Mouse (Mus musculus) forebrain, postnatal 0 days (tissue): ENCODE results near the gene Fam69b. TPM values are rescaled to one million over a fixed set of nuclear protein-coding genes. Genes with fewer than 3 reads are reported as not detected.

Experiments
- ATAC-seq: fragments of 200-750 bp; cut with Nextera tagmentation; 2 replicates; pipeline ENCODE4 v1.8.0; 2017; ENCODE audit warnings: mild to moderate bottlenecking, moderate library complexity
- DNase-seq: peaks from one replicate; pipeline ENCODE4 v3.0.0-alpha.2; 2015
- H3K27ac ChIP-seq: fragments of 300-500 bp; sonication (generic); 2 replicates; pipeline ENCODE4 v1.5.1; 2014; ENCODE audit warnings: low read depth, mild to moderate bottlenecking, antibody characterized with exemption, low read length, moderate library complexity, mixed read lengths
- H3K27me3 ChIP-seq: fragments of 300-500 bp; sonication (generic); 2 replicates; pipeline ENCODE4 v1.6.1; 2014; ENCODE audit warnings: mild to moderate bottlenecking, low read length, mixed read lengths; ENCODE audit not compliant: insufficient read depth
- H3K36me3 ChIP-seq: fragments of 300-500 bp; sonication (generic); 2 replicates; pipeline ENCODE4 v1.6.1; 2014; ENCODE audit warnings: mild to moderate bottlenecking, moderate library complexity; ENCODE audit not compliant: insufficient read depth
- H3K4me1 ChIP-seq: fragments of 300-500 bp; sonication (generic); 2 replicates; pipeline ENCODE4 v1.6.1; 2014; ENCODE audit warnings: antibody characterized with exemption; ENCODE audit not compliant: insufficient read depth
- H3K4me2 ChIP-seq: fragments of 300-500 bp; sonication (generic); 2 replicates; pipeline ENCODE4 v1.6.1; 2014; ENCODE audit warnings: low read depth, mild to moderate bottlenecking, moderate library complexity
- H3K4me3 ChIP-seq: fragments of 300-500 bp; sonication (generic); 2 replicates; pipeline ENCODE4 v1.5.1; 2014; ENCODE audit warnings: low read depth, low read length, mixed read lengths
- H3K9ac ChIP-seq: fragments of 300-500 bp; sonication (generic); 2 replicates; pipeline ENCODE4 v1.6.1; 2014; ENCODE audit warnings: mild to moderate bottlenecking
- H3K9me3 ChIP-seq: fragments of 300-500 bp; sonication (generic); 2 replicates; pipeline ENCODE4 v1.6.1; 2016; ENCODE audit warnings: low read length
- CTCF ChIP-seq: sonication (generic); IDR thresholded peaks from 2 replicates; pipeline ENCODE4 v1.5.1; 2016; ENCODE audit warnings: antibody characterized with exemption, control low read depth, low read depth
- WGBS: fragments of 180-500 bp; shearing (Covaris S2); extraction: QIAGEN DNeasy Blood & Tissue Kit; methylation state at CpG from one replicate; pipeline ENCODE4 v1.1.7; 2014; 5-methylcytosine and 5-hydroxymethylcytosine counted together
- polyA plus RNA-seq: library from polyadenylated mRNA; unstranded; fragments of >200 nt; fragmentation: Nextera tagmentation; extraction: Ambion mirVana; gene quantifications from 2 replicates; pipeline ENCODE4 v1.2.1, GENCODE M21; 2015
- total RNA-seq: library from RNA; depleted of rRNA; stranded (reverse); fragments of >200 nt; gene quantifications from 2 replicates; pipeline ENCODE4 v1.2.3, GENCODE M21; 2014

The Fam69b gene
- total and polyA plus RNA-seq, 2 experiments from 2014 or later, result 143 to 193 TPM

GRCm38 (mm10) chr2:26610526-26610925, 17.7 kb upstream of the Fam69b start:
- Histone ChIP-seq H3K27me3 (no peaks in the 10 kb centered on the region), H3K4me3 (no peak overlapping the region)
- WGBS, result 79% methylated on average over 3 of the region's 3 CpGs

GRCm38 (mm10) chr2:26611054-26611453, 17.2 kb upstream of the Fam69b start:
- ATAC-seq, result no peak
- no peak for TF ChIP-seq CTCF
- no peaks in the 10 kb centered on the region for H3K27me3 ChIP-seq

More at GRCm38 (mm10) chr2:26610526-26610925, 17.7 kb upstream of the Fam69b start:
- Histone ChIP-seq H3K27ac (no peak overlapping the region), H3K4me1 (no peaks in the 10 kb centered on the region), H3K36me3 (no peaks in the 10 kb centered on the region), H3K9me3 (no peaks in the 10 kb centered on the region), H3K9ac (no peak overlapping the region), H3K4me2 (no peak overlapping the region)
- ATAC-seq (no peak), DNase-seq (no peak)
- no peak for TF ChIP-seq CTCF

DNA sequence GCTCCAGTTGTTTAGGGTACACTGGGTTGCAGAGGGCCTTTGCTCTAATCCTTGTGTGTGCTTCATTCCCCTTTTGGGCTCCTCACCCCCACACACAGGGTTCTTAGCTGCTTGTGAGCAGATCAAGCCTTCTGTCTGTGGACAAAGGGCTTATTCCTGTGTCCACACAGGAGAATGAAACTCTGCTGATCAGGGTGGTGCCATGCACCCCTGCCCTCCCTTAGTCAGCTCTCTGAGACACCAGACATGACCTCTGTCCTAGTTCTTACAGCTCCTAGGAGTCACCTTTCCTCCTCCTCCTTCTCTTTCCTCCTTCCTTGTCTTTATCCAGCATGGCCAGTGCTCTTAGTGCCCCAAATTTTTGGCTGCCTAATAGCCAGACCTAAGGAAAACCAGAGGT, 16.4 kb upstream of the Fam69b start:
- Histone ChIP-seq H3K36me3 (no peaks in the 10 kb centered on the region), H3K4me2 (no peak overlapping the region), H3K9me3 (no peaks in the 10 kb centered on the region), H3K27ac (no peak overlapping the region), H3K4me3 (no peak overlapping the region), H3K4me1 (no peaks in the 10 kb centered on the region), H3K27me3 (no peaks in the 10 kb centered on the region), H3K9ac (no peak overlapping the region)
- ATAC-seq, result no peak
- DNase-seq, result no peak
- no peak for TF ChIP-seq CTCF

More at GRCm38 (mm10) chr2:26611054-26611453, 17.2 kb upstream of the Fam69b start:
- no peaks in the 10 kb centered on the region for H3K9me3 ChIP-seq
- H3K4me1 ChIP-seq, result no peaks in the 10 kb centered on the region
- H3K4me3 ChIP-seq, result no peak overlapping the region
- no peak overlapping the region for H3K27ac ChIP-seq
- no peaks in the 10 kb centered on the region for H3K36me3 ChIP-seq
- H3K4me2 ChIP-seq, result no peak overlapping the region
- no peak overlapping the region for H3K9ac ChIP-seq
- DNase-seq, result no peak

DNA sequence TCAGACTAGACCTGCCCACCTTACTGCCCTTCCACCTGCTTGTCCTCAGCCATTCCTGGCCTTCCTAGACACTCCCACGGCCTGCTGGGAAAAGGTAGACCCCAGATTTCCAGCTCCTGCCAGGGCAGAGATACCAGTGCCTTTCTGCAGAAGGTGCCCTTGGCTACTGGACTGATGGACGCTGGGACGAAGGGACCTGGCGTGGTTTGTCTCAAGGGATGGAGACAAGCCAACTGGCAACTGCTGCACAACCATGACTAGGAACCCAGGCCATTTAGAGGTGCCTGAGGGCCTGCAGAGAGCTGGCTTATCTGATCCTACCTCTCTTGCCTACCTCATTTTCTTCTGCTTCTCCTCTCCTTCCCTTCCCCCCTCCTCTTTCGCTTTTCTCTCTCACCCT, 13.4 kb upstream of the Fam69b start:
- DNase-seq (no peak), ATAC-seq (no peak)
- TF ChIP-seq CTCF, result no peak
- Histone ChIP-seq H3K27ac (no peak overlapping the region), H3K36me3 (no peaks in the 10 kb centered on the region), H3K4me1 (no peaks in the 10 kb centered on the region), H3K4me3 (no peak overlapping the region), H3K9me3 (no peaks in the 10 kb centered on the region), H3K4me2 (no peak overlapping the region), H3K9ac (no peak overlapping the region), H3K27me3 (no peaks in the 10 kb centered on the region)
- 77% methylated on average over 5 of the region's 5 CpGs for WGBS

DNA sequence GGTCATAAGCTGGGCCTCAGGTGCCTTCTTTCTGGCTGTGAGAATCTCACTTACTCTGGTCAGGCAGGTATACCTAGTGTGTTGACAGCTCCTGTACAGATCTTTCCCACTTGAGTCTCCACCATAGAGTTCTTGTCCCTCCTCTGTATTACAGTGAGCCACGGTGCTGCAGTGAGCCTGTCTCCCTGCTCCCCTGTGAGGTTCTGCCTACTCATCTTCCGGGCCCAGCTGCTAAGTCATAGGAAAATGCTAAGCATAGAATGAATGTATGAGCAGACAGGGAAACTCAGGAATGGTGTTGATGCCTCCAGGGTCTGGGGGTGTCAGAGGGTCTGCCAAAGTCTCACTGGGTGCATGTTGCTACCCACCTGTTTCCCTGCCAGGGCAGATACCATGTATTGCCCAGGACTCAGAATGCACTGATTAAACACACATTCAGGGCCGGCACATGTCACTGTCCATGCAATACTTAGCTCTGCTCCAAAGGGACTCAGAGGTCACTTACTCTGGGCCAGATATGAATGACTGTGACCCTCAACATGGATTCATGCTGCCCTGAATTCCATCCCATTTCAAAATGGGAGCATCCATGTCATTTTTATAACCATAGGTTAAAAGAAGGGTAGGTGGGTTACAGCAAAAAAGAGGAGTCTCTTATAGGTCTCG, 12.7 kb upstream of the Fam69b start:
- no peak overlapping the region for H3K4me3 ChIP-seq
- no peak for DNase-seq
- H3K9ac ChIP-seq, result no peak overlapping the region
- no peaks in the 10 kb centered on the region for H3K4me1 ChIP-seq
- no peak for ATAC-seq
- H3K4me2 ChIP-seq, result no peak overlapping the region
- H3K36me3 ChIP-seq, result no peaks in the 10 kb centered on the region
- WGBS, result 87% methylated on average over 4 of the region's 4 CpGs
- H3K9me3 ChIP-seq, result no peaks in the 10 kb centered on the region
- TF ChIP-seq CTCF, result no peak
- no peaks in the 10 kb centered on the region for H3K27me3 ChIP-seq
- H3K27ac ChIP-seq, result no peak overlapping the region

DNA sequence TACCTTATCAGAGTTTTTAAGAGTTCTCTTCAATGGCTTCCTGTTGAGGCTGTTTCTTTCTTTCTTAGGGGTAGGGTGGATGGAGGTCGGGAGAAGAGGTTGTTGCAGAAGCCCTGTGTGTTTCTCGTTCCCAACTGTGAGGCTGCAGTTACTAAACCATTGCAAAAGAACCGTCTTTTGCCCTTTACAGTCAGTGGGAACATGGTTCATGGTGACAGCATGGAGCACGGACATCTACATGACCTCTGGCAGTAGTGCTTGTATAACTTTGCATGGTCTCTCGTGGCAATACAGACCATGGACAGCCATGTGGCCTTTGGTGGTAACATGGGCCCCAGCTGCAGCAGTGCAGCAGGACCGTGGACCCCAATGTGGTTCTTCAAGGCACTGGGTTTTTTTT, 10.9 kb upstream of the Fam69b start:
- Histone ChIP-seq H3K36me3 (no peaks in the 10 kb centered on the region), H3K27ac (no peak overlapping the region), H3K4me3 (no peak overlapping the region), H3K4me2 (no peak overlapping the region), H3K9me3 (no peaks in the 10 kb centered on the region), H3K27me3 (no peaks in the 10 kb centered on the region), H3K4me1 (no peaks in the 10 kb centered on the region), H3K9ac (no peak overlapping the region)
- TF ChIP-seq CTCF, result no peak
- no peak for ATAC-seq
- WGBS, result 80% methylated on average over 6 of the region's 6 CpGs
- DNase-seq, result no peak

- Histone ChIP-seq H3K4me1 (no peaks in the 10 kb centered on the region), H3K9ac (no peak overlapping the region), H3K4me2 (no peak overlapping the region), H3K36me3 (no peaks in the 10 kb centered on the region), H3K4me3 (no peak overlapping the region), H3K27ac (no peak overlapping the region), H3K27me3 (no peaks in the 10 kb centered on the region), H3K9me3 (no peaks in the 10 kb centered on the region)
- WGBS, result 55% methylated on average over 7 of the region's 7 CpGs
- ATAC-seq (no peak), DNase-seq (no peak)
- no peak for TF ChIP-seq CTCF
Observed at GRCm38 (mm10) chr2:26617928-26618327, 10.3 kb upstream of the Fam69b start.
